Mouse (Mus musculus) megakaryocyte, adult 5-6 weeks (primary cell): ENCODE measurements at regions not wholly inside any gene's neighbourhood (a gene's known extent, or its start where the extent isn't known, plus 50 kb on each side); places are given as distances from the start of the nearest gene placed in this dataset.

Source experiments
- ATAC-seq: 2 replicates; pipeline ENCODE4 v1.8.0; 2016; ENCODE audit warnings: mild to moderate bottlenecking, inconsistent platforms; ENCODE audit not compliant: poor library complexity, severe bottlenecking

GRCm38 (mm10) chr6:49764746-49765145, 57.8 kb upstream of the Npy start:
- no peak for ATAC-seq

DNA sequence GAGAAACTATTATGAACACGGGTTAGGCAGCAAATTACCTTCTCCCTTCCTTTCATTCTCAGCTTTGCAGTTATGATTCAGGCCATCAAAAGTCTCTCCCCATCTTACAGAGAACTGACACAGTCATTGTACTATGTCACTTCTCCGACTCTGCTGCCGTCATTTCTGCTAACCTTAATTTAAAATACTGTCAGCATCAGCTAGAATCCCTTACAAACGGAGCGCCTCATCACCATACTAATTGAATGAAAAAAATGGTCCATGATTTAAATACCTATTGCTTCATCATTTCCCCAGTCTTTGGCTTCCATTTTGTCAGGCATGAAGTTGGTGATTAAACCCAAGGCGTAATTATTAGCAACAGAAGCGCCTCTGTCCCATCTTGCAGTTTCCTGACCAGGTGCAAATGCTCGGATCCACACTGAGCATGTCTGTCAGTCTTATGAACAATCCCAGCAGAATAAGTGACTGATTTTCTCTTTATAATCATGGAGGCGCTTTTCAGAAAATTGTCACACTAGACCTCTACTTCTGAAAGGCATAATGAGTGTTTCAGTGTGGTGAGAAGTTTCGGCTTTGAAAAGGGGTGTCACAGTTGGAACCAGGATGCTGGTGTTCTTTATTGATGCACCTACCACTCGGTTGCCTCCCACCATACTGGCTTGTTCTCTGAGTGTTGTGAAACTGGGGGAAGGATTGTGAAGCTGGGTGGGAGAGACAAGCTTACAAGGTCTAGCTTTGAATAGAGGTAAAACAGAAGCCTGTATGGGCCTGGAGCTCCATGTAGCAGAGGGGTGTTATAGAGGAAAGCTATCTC, 52.4 kb upstream of the Npy start:
- no peak for ATAC-seq
